In genomic region chr7:144798471-144798870, GRCm38 (mm10) we compare ENCODE assay signal across 8 mouse cellular contexts. TPM values are rescaled to one million over a fixed set of nuclear protein-coding genes. Genes with fewer than 3 reads are reported as not detected.
DNase-seq lines count a peak whose midpoint lies in the region; ATAC-seq and TF ChIP-seq lines count a peak whose summit lies in the region.

No protein-coding gene starts in this region.

- H3K9me3 ChIP-seq in ES-Bruce4 (replicated peaks; ENCODE audit: control insufficient read depth, insufficient read depth, low read length, poor library complexity, severe bottlenecking) = no peaks in the 10 kb centered on the region
- no peaks in the 10 kb centered on the region for H3K9me3 ChIP-seq in embryonic facial prominence, embryonic 14.5 days (ENCODE audit: control insufficient read depth, low read length)
- no peaks in the 10 kb centered on the region for H3K9me3 ChIP-seq in kidney, postnatal 0 days (replicated peaks; ENCODE audit: low read length)
- H3K9me3 ChIP-seq in midbrain, embryonic 13.5 days = no peaks in the 10 kb centered on the region

- H3K4me2 ChIP-seq in embryonic facial prominence, embryonic 14.5 days (ENCODE audit: low read depth, low read length) = no peak overlapping the region
- no peak overlapping the region for H3K4me2 ChIP-seq in kidney, postnatal 0 days (ENCODE audit: low read length)
- H3K4me2 ChIP-seq in midbrain, embryonic 13.5 days (replicated peaks) = no peak overlapping the region

- H3K27ac ChIP-seq in ES-Bruce4 (ENCODE audit: insufficient read depth, low read length) = no peak overlapping the region
- H3K27ac ChIP-seq in embryonic facial prominence, embryonic 14.5 days (replicated peaks; ENCODE audit: low read depth, low read length) = no peak overlapping the region
- H3K27ac ChIP-seq in kidney, postnatal 0 days = no peak overlapping the region
- H3K27ac ChIP-seq in midbrain, embryonic 13.5 days = no peak overlapping the region

- ATAC-seq in embryonic facial prominence, embryonic 14.5 days (ENCODE audit: low read depth) = peak; percentile 75
- no peak; the same call in 1 of the 2 replicates for ATAC-seq in kidney, postnatal 0 days (replicated peaks; ENCODE audit: low FRiP score, low read depth)
- ATAC-seq in midbrain, embryonic 13.5 days = peak; percentile 63; the same call in 1 of the 2 replicates

- no peak overlapping the region for H3K9ac ChIP-seq in ES-Bruce4 (ENCODE audit: low read depth, poor library complexity, severe bottlenecking)
- H3K9ac ChIP-seq in embryonic facial prominence, embryonic 14.5 days (ENCODE audit: low read depth, low read length) = no peak overlapping the region
- no peak overlapping the region for H3K9ac ChIP-seq in kidney, postnatal 0 days (ENCODE audit: low read depth, low read length)
- no peak overlapping the region for H3K9ac ChIP-seq in midbrain, embryonic 13.5 days (replicated peaks)

- peak; percentile 72 for TF ChIP-seq CTCF in ES-Bruce4 (IDR thresholded peaks at IDR 0.05; ENCODE audit: low read depth, low read length)
- TF ChIP-seq CTCF in kidney, postnatal 0 days (IDR thresholded peaks at IDR 0.05; ENCODE audit: low read depth) = peak; percentile 78

- TF ChIP-seq EP300 in ES-Bruce4 (IDR thresholded peaks at IDR 0.05; ENCODE audit: insufficient read depth, low read depth, low read length) = no peak

- no peaks in the 10 kb centered on the region for H3K27me3 ChIP-seq in ES-Bruce4 (ENCODE audit: control insufficient read depth, insufficient read depth, low read length, poor library complexity, severe bottlenecking)
- no peaks in the 10 kb centered on the region; the same call in 1 of the 2 replicates for H3K27me3 ChIP-seq in embryonic facial prominence, embryonic 14.5 days (replicated peaks; ENCODE audit: control insufficient read depth, insufficient read depth, low read length)
- H3K27me3 ChIP-seq in kidney, postnatal 0 days (ENCODE audit: insufficient read depth, low read length) = no peaks in the 10 kb centered on the region
- no peaks in the 10 kb centered on the region for H3K27me3 ChIP-seq in midbrain, embryonic 13.5 days

- TF ChIP-seq POLR2A in ES-Bruce4 (IDR thresholded peaks at IDR 0.05; ENCODE audit: insufficient read depth, low read length) = no peak

- intact Hi-C loops in gastrocnemius, postnatal 36 days (cut with DNase I) = loop anchor here (2.0 kb wide), 1 partner anchor 96 kb away; no protein-coding TSS in a partner anchor

- H3K4me3 ChIP-seq in ES-Bruce4 (ENCODE audit: low read depth, low read length) = no peak overlapping the region
- no peak overlapping the region for H3K4me3 ChIP-seq in embryonic facial prominence, embryonic 14.5 days (ENCODE audit: low read depth, low read length)
- H3K4me3 ChIP-seq in kidney, postnatal 0 days (replicated peaks; ENCODE audit: low read depth, low read length) = no peak overlapping the region
- H3K4me3 ChIP-seq in midbrain, embryonic 13.5 days (replicated peaks) = no peak overlapping the region

- DNase-seq in cerebellum, adult 9-10 months = peak; percentile 20
- DNase-seq in cerebellum, adult 11-12 months = no peak
- DNase-seq in embryonic facial prominence, embryonic 14.5 days (ENCODE audit: low spot score) = peak; percentile 68
- DNase-seq in kidney, postnatal 0 days (ENCODE audit: low spot score) = peak; percentile 82
- DNase-seq in thymus, postnatal 10 days (ENCODE audit: low spot score in 2 of 2) = no peak
- DNase-seq in gastrocnemius, postnatal 36 days = no peak

- WGBS in embryonic facial prominence, embryonic 14.5 days = 10% methylated on average over 1 of the region's 1 CpGs
- 46% methylated on average over 1 of the region's 1 CpGs for WGBS in kidney, postnatal 0 days
- 52% methylated on average over 1 of the region's 1 CpGs for WGBS in midbrain, embryonic 13.5 days

- H3K36me3 ChIP-seq in ES-Bruce4 (ENCODE audit: control insufficient read depth, insufficient read depth, low read length, poor library complexity, severe bottlenecking) = no peaks in the 10 kb centered on the region
- H3K36me3 ChIP-seq in embryonic facial prominence, embryonic 14.5 days (ENCODE audit: control insufficient read depth, insufficient read depth, low read length) = no peaks in the 10 kb centered on the region
- no peaks in the 10 kb centered on the region for H3K36me3 ChIP-seq in kidney, postnatal 0 days (ENCODE audit: insufficient read depth, low read length)
- no peaks in the 10 kb centered on the region for H3K36me3 ChIP-seq in midbrain, embryonic 13.5 days

- H3K4me1 ChIP-seq in ES-Bruce4 (ENCODE audit: control insufficient read depth, insufficient read depth, low read length) = no peaks in the 10 kb centered on the region
- no peaks in the 10 kb centered on the region for H3K4me1 ChIP-seq in embryonic facial prominence, embryonic 14.5 days (ENCODE audit: control insufficient read depth, insufficient read depth, low read length)
- H3K4me1 ChIP-seq in kidney, postnatal 0 days (replicated peaks; ENCODE audit: insufficient read depth, low read length) = no peaks in the 10 kb centered on the region
- peaks cover 16% of the 10 kb centered on the region; the same call in 1 of the 2 replicates for H3K4me1 ChIP-seq in midbrain, embryonic 13.5 days (replicated peaks)

RNA-seq across cellular contexts. Expression of gene Fgf3, which starts 39.4 kb away (rescaled TPM):
- polyA plus RNA-seq in ES-Bruce4 (2011; ENCODE audit: insufficient read depth, insufficient read length, low read depth, missing spikeins) = 0.43 and 0.78 TPM in 2 replicates
- 0.88 and 0.97 TPM in 2 replicates for polyA plus RNA-seq in embryonic facial prominence, embryonic 14.5 days (2014; fragmentation: Nextera tagmentation; extraction: Ambion mirVana)
- polyA plus RNA-seq in kidney, postnatal 0 days (2015; fragmentation: Nextera tagmentation; extraction: Ambion mirVana) = 0.58 and 0.93 TPM in 2 replicates
- polyA plus RNA-seq in midbrain, embryonic 13.5 days (2015; fragmentation: Nextera tagmentation; extraction: Ambion mirVana) = 5.9 and 7.6 TPM in 2 replicates
- not detected for total RNA-seq in gastrocnemius, postnatal 36 days (2021)

RNA-seq across cellular contexts. Expression of gene Ano1, which starts 46.7 kb away (rescaled TPM):
- polyA plus RNA-seq in ES-Bruce4 (2011; ENCODE audit: insufficient read depth, insufficient read length, low read depth, missing spikeins) = 1.4 and 1.7 TPM in 2 replicates
- 20.8 and 22.2 TPM in 2 replicates for polyA plus RNA-seq in embryonic facial prominence, embryonic 14.5 days (2014; fragmentation: Nextera tagmentation; extraction: Ambion mirVana)
- 33.3 and 34.1 TPM in 2 replicates for polyA plus RNA-seq in kidney, postnatal 0 days (2015; fragmentation: Nextera tagmentation; extraction: Ambion mirVana)
- 13.0 and 15.1 TPM in 2 replicates for polyA plus RNA-seq in midbrain, embryonic 13.5 days (2015; fragmentation: Nextera tagmentation; extraction: Ambion mirVana)
- total RNA-seq in gastrocnemius, postnatal 36 days (2021) = 1 to 10 TPM; 2.4 to 4.4 TPM

RNA-seq across cellular contexts. Expression of gene Fgf4, which starts 48.7 kb away (rescaled TPM):
- 82.9 and 84.3 TPM in 2 replicates for polyA plus RNA-seq in ES-Bruce4 (2011; ENCODE audit: insufficient read depth, insufficient read length, low read depth, missing spikeins)
- 1.0 TPM in 2 replicates for polyA plus RNA-seq in embryonic facial prominence, embryonic 14.5 days (2014; fragmentation: Nextera tagmentation; extraction: Ambion mirVana)
- 0.13 TPM in 1 of 2 replicates, not detected in the other for polyA plus RNA-seq in kidney, postnatal 0 days (2015; fragmentation: Nextera tagmentation; extraction: Ambion mirVana)
- not detected in 2 replicates for polyA plus RNA-seq in midbrain, embryonic 13.5 days (2015; fragmentation: Nextera tagmentation; extraction: Ambion mirVana)
- total RNA-seq in gastrocnemius, postnatal 36 days (2021) = under 1 TPM in 1 of 2 experiments, not detected in 1; 0.25 TPM

Comparison
In these comparisons a context has a peak if more than half of its experiments do, and no peak if none do; other contexts are left out.
1. DNase-seq: peak in cerebellum, adult 9-10 months (single experiment), embryonic facial prominence, embryonic 14.5 days (single experiment) and kidney, postnatal 0 days (single experiment); none in cerebellum, adult 11-12 months (single experiment), thymus, postnatal 10 days (0 of 2) and gastrocnemius, postnatal 36 days (0 of 2).
2. RNA of gene Fgf4, which starts 48.7 kb away (polyA plus RNA-seq): 82.9 to 84.3 TPM in ES-Bruce4; 1.0 TPM in embryonic facial prominence, embryonic 14.5 days, 0.13 TPM in kidney, postnatal 0 days and not detected in midbrain, embryonic 13.5 days; every median in the first group is over 10 times any median in the second.